Mouse (Mus musculus) cerebellum, adult 9-10 months (tissue): ENCODE results near the gene Polr3h.
A peak's percentile ranks its signal among the peaks of the same experiment; 100 is the strongest.
"Not testable (repeated sequence)": the region's sequence is repeated elsewhere in the genome, so short reads cannot be mapped to it uniquely, and the experiment has no call there.

Source experiments
- DNase-seq: peaks from one replicate; pipeline ENCODE4 v3.0.0; 2022

The Polr3h gene

DNA sequence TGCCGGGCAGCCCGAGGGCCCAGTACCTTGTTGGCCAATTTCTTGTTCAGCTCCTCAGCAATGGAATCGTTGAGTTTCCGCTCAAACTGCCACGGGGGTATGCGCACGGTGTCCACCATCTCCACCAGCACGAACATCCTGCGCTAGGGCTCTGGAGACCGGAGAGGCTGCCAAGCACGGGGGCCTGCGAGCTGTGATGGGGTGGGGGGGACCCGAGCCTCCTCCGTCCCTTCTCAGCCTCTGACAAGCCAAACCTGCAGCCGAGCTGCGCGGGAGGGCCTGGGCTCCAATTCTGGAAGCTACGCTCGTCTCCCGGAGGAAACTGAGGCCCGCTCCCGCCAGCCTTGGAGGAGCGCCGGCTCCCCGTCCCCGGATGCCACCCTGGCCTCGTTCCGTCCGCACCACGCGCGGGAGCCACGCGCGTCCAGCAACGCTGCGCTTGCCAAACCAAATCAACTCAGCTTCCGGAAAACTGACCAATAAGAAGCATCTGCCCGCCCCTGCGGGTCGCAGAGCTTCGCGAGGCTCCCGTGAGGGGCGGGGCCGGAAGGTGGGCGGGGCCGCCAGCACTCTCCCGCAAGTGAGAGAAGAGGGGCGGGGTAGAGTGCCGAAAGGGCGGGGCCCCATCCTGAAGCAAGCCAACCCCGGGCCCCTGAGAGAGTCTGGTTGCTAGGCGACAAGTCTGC lies at the start of gene Polr3h:
Gene Polr3h, minus strand, starts transcription at position 481 of the 686 bp plus-strand sequence.
- peak; percentile 94 for DNase-seq

DNA sequence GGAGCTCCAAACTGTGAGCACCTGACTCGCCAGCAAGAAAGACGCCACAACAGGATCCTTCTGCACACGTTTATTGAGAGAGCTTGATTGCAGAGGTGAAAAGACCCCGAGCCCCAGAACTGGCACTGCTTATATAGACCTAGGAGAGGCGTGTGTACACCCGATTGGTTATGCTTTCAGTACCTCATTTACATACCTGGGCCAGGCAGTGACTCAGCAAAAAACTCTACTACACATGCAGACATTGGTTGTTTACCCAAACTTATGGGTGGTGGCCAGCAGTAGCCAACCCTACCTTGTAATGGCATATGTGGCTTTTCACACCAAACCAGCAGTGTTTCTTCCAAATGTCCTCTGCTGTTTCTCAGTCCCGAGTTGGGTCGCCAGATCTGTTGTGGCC lies 49.1 kb upstream of the Polr3h start:
- DNase-seq, result not testable (repeated sequence)

DNA sequence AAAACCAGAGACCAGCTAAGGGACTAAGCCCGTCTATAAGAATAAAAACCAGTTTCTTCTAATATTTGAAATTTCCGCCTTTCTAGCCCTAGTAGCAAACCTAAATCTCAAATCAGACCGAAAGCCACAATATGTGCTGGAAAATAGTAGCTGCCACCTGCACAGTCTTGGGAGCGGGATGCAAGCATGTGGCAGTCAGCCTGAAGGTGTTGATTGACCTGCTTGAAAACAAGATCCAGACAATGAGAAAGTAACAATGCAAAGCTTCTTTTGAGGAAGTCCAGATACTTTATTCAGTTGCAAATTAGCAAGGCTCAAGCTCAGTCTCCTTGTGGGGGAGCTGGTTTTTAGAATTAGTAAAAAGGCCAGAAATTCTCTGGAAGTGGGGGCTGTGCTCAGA lies 44.5 kb upstream of the Polr3h start:
- DNase-seq, result not testable (repeated sequence)

DNA sequence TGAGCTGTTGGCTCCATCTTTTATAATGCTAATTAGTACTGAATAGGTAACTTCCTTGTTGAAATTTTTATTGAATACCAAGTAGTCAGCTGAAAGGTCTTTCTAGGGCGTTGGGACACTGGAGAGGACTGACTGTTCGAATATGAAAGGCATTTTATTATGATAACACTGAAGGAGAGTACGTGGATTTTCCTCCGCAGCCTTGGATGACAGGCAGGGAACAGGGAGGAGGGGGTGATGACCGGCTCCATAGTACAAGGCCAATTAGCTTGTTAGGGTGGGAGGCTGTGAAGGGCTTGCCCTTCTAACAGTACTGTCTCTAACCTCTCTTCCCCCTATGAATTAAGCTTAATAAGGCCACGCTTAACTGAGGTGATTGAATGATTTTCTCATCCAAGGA lies 43.6 kb upstream of the Polr3h start:
- not testable (repeated sequence) for DNase-seq

DNA sequence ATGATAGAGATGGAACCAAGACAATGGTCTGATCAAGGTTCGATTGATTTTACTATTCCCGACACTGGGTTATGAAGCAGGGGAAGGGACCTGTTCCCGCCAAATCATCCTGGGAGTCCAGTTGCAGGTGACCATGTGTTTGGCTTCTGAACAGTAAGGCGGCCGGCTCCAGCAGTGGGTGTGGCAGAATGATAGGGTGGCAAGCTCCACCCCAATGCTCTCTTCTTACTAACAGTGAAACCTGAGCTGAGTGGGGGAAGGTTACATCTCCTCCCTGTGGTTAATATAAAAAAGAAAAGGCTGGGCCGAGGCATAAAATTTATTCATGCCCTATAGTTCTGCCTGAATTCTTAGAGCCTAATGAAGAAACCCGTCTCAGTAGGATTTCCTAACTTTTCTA lies 43.1 kb upstream of the Polr3h start:
- no peak for DNase-seq

DNA sequence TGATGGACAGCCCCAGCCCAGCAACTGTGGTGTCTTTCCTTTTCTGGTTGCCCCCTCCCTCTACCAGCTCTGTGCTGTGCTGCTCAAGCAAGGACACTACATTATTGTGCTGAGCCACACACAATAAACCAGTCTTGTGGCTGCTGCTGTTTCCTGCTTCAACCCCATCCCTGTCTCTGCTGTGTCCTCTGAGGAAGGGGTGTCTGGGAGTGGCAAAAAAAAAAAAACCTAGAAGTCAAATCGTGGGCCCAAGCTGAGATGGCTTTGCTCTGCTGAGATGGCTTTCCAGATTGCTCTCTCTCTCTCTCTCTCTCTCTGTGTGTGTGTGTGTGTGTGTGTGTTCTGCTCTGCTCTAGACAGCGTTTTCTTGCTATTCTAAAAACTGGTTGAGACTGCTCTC lies 42.4 kb upstream of the Polr3h start:
- no peak for DNase-seq

DNA sequence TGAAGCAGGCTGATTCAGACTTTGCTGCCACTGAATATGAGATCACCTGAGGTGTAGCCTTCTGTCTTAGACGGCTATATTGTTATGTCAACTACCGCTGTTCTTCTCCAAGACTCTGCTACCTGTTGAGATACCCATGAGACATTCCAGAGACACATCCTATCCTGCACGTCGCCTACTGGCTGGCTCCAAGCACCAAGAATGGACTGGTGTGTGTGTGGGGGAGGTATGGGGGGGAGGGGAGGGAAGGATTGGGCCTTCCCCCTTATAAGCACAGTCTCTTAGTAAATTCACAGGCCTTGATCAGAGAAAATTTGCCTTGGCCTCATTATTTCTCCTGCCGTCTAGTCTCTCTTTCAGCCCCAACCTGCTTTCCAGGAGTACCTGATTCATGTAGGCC lies 41.8 kb upstream of the Polr3h start:
- no peak for DNase-seq

DNA sequence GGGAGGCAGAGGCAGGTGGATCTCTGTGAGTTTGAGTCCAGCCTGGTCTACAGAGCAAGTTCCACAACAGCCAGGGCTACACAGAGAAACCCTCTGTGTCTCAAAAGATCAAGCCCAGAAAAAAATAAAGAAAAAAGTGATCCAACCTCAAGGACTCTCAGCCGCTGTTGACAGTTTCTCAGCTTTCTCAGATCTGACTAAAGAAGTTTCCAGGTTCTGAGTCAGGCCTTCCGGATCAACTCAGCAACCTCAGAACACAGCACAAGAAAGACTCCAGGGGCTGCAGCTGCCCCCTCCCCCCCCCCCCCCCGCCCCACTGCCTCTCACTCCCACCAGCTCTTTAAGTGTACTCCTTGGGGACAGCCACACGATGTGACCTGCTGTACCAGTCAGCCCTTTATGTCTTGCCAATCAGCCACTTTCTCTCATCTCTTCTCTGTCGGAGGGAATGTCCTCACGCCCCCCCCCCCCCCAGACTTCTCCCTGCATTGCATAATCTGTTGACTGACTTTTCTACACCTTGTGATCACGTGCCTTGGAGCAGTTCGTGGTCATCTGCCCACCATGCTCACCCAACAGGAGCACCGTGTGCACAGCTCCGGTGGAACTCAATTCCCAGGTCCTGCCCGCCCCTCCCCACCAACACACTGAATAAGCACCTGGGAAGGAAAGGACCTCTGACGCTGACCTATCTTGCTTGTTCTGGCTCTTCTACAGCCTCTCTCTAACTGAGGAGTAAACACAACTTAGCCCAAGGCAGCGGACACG lies 40.2 kb upstream of the Polr3h start:
- DNase-seq, result no peak

DNA sequence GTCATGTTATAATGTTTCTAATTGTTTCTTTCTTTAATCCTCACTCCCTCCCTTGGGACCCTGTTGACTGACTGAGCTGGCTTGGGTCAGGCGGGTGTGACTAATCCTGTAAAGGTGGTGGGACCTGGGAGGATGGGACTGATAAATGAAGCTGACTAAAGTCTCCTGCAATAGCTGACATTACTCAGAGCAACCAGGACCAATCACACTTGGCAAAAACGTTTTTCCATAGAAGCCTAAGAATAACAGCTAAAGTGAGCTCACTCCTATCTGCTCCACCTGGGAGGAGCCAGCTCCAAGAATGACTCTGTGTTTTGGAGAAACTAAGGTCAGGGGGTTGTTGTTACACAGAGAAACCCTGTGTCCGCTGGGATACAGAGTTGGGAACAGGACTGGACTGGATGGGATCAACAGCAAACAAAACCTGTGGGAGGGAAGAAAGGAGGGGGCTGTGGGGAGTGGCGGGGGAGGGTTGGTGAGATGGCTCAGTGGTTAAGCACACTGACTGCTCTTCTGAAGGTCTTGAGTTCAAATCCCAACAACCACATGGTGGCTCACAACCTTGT lies 39.0 kb upstream of the Polr3h start:
- DNase-seq, result no peak

DNA sequence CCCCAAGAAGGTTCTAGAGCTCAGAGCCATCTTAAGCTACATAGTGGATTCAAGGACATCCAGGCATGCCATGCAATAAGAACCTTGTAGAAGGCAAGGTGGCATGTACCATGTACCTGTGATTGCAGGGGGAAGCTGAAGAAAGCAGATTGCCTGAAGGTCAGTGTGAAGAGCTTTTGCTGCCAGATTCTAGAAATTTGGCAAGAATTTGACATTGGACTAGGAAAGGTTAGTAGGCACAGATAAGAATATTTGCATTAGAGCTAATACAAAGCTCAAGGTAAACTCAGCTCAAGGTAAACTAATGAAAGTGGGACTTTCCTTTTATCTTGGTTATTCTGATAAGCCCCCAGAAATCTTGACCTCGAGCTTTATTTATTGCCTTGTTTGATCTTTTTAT lies 38.2 kb upstream of the Polr3h start:
- no peak for DNase-seq

DNA sequence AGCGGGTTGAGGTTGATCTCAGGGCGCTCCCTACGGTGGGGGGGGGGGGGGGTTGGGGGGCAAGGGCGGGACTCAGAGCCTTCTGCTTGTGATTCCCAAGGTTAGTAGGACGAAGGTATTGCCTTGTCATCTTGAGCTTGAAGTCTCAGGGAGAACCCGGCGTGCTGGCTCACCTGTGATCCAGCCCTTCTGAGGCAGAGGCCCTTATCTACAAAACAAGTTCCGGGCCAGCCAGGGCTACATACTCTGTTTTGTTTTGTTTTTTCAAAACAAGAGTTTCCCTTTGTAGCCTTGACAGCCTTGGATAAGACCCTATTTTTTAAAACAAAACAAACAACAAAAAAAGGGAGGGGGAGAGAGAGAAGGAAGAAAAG lies 35.0 kb upstream of the Polr3h start:
- no peak for DNase-seq

DNA sequence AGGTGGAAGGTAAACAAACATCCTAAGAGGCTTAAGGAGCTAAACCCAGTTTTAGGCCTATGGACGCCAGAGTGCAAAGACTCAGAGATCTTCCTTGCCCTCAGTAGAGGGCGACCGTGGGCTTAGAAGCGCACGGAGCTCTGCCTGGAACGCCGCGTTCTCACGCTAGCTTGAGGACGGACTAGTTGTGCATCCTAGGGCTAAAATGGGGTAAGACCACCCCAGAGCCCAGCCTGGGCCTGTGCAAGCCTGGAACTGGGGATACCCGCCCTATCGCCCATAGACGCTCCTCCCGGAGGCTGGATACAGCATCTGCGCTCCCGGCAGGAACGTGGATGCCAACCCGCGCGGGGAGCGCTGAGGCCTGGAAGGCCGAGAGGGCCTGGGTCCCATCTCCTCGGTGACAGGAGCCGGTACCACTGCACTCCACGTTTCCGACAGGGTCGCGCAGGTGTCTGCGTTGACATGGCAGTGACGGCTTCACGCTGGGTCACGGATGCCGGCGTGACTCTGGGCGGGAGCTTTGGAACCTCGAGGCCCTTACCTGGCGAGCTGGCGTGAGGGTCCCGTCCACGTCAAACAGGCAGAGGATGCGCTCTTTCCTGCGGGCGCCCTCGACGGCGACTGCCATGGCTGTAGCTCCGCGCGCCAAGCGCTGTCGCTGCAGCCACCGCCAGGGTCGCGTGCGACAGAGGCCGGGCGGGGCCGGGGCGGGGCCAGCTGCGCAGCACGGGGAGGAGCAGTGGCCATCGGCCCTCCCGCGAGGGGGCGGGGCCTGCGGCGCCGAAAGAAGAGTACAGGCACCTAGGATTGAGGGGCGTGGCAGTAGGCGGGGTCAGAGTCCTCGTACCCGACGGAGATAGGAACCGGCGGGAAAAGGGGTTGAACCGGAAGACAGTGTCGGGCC lies 34.4 kb upstream of the Polr3h start, which contains the start of gene Pmm1:
Gene Pmm1, minus strand, starts transcription at position 760 of the 907 bp plus-strand sequence.
- peak; percentile 99 for DNase-seq

DNA sequence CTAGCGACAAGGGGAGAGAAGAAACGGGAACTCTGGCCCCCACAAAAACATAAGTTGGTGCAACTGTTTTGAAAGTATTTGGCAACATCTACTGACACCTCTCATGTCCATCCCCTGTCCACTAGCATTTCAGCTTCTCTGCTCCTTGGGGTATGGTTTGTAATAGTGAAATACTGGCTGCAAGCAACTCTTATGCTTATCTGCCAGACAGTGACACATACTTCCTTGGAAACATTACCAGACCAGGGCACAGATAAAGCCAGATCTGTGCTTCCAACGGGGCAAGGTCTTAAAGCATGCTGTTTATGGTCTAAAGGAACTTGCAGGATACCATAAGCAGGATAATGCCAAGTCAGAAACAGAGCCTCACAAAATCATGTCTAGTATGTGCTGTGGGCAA lies 32.9 kb upstream of the Polr3h start:
- peak; percentile 13 for DNase-seq

DNA sequence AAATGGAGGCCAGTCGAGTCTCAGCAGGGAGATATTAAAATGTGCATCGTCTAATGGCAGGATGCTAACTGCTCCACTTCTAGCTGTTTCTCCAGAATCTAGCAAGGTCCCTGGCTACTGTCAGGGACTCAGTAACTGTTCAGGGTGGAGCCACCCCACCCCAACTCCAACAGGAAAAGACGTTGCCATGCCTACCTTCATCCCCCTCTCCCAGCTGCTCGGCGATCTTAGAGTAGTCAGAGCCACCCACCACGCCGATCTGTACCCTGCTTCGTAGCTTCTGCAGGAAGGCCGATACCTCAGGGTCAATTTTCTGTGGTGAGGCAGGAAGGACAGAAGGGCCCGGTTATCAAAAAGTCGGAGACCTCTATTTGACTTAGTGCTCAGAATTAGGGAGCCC lies 31.6 kb upstream of the Polr3h start:
- DNase-seq, result peak; percentile 17

DNA sequence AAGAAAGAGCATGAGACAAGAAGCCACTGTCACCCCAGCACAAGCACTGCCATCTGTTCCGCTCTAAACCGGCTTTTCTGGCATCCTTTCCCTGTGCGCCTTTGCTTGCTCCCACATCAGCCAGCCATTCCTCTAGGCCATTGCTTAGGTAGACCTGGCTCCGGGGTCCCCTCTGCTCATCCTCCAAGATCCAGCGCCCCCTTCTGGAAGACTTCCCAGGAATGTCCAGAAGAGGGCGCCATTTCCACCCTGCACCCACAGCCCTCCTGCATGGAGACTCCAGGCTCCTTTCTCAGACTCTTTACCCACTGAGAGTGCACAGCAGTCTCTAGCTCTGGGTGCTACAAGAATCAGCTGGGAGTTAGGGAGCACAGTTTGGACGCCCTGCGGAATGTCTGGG lies 30.4 kb upstream of the Polr3h start:
- peak; percentile 75 for DNase-seq

DNA sequence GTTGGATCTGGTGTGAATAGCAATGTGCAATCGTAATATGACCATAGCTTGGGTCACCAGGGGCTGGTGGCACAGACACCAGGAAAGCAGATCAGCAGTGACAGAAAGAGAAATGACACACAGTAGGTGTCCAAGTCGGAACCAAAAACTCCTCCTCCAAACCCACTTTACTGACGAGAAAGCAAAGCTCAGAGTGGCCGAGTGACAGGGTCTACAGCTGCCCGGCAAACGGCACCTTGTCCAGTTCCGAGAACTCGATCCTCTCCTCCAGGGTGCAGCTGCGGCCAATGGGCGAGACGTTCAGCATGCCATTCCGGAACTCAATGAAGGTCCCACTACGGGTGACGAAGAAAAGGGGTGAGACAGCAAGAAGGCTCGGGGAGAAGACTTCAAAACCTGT lies 29.4 kb upstream of the Polr3h start:
- DNase-seq, result peak; percentile 27

DNA sequence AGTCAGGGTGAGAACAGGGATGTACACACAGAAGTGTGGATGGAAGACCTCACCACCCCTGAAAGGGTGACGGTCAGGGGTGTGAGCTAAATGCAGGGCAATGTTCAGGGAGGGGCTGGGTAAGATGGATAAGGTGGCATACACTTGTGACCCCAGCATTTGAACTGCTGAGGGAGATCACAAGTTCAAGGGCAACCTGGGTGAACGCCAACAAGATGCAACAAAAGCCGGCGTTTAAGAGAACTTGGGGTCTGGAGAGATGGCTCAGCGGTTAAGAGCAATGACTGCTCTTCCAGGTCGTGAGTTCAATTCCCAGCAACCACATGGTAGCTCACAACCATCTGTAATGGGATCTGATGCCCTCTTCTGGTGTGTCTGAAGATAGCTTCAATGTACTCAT lies 28.7 kb upstream of the Polr3h start:
- DNase-seq, result peak; percentile 50

DNA sequence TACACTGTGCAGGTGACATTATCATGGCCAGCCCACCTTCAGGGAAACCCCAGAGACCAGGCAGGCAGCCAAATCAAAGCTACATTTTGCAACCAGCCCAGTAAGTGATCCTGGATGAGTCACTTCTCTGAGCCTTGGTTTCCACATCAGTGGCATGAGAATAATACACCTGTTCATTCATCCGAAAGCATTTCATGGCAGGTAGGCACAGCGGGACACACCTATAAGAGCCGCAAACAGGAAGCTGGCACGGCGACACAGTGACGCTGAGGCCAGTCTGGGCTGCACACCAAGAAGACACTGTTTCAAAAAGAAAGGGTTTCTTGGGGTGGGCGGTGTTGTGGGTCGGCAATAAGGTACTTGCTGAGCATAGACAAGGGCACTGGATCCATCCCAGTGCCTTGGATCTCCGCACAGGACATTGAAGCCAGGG lies 28.1 kb upstream of the Polr3h start:
- peak; percentile 81 for DNase-seq

DNA sequence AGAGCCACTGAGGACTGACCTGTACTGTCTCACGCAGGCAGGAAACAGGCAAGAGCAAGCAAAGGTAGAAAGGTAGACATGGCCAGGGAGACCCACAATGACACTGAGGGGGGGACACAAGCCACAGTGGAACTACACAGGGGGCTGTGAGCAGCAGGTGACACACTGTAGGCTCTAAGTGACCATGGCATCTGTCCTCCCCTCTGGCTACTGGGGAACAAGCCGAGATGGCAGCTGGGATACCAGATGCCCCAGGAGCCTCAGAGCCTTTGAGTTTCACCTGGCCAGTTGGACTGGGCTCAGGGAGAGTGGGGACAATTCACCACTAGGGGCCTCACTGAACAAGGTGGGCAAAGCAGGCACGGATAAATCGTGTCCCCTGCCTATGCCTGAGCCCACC lies 26.3 kb upstream of the Polr3h start:
- no peak for DNase-seq

DNA sequence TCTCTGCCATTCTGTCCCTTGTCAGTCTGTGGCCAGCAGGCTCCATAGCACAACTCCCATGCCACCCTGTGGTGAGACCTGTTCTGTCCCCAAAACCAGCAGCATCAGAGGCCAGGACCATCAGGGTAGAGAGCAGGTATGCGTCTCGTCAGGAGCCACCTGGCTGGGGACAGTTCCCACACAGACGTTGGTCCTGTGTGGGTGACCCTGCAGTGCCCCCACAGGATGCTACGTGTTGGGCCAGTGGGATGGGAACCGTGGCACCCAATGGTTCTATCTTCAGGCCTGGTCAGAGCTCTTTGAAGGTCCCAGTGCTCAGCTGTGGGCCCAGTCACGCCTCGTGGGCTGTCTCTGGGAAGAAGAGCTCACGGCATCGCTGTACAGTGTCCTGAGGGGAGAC lies 25.1 kb upstream of the Polr3h start:
- no peak for DNase-seq

DNA sequence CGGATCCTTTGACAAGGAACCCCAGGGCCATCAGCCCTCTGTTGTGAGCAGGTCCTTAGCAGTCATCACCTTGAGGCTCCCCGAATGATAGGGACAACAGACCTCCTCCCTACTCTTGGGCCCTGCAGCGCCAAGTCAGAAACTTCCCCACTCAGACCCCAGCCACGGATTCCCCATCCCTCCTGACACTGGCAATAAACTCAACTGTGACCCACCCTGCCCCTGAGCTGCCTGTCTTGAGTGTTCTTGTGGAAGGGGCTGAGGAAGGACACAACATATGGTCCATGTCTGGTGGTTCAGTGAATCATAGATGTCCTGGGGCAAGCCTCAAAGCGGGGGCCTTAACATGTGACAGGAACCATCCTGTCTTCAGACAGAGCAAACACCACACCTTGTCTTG lies 24.7 kb upstream of the Polr3h start:
- DNase-seq, result no peak

DNA sequence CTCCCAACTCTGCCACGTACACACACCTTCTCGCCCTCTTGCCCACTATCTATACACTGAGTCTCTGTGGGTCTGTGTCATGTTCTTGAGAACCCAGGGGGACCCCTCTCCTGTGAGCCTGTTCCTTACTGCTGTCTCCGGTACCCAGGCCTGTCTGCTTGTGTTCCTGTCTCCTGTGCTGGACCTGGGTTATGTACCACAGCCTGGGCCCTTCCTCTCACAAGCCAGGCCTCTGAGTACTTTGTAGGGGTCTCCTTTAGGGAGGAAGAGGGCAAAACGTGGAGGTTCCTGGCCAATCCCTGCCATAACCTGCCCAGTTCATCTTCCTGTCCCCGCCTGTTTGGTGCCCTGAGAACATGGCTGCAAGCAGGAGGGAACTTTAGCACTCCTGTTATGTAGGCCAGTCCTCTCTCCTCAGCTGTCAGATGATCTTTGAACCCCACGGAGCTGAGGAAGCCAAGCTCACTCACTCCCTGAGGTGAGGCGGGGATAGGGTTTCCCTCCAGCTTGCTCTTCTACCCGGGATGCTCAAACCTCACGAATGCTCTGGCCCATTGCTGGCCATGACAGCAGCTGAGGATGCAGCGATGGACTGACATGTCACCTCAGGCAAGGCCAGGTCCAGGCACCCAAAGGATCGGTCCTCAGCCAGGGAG lies 23.6 kb upstream of the Polr3h start:
- DNase-seq, result no peak

DNA sequence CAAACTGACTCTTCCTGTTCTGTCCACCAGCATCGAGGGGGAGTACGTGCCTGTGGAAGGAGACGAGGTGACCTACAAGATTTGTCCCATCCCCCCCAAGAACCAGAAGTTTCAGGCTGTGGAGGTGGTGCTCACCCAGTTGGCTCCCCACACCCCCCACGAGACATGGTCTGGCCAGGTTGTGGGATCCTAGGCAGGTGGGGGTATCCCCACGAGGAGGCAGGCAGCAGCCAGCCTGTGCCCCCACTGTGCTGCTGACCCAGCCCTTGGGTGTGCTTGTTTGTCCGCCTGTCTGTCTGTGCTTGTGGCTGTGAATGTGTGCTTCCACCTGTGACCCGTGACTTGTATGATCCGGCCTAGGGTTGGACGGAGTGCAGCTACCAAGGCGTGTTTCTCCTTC lies 23.0 kb upstream of the Polr3h start:
- no peak for DNase-seq
